Mouse (Mus musculus) T-helper 1 cell (primary cell): ENCODE measurements around the gene Lrrc4c.

Experiments used
- in situ Hi-C: fragments of 300-600 bp; cut with MboI, MseI; formaldehyde crosslinking; loops from one replicate; pipeline ENCODE4 v1.15.1; 2025; ENCODE audit warnings: high pct_unique_total_duplicates

Gene Lrrc4c

DNA sequence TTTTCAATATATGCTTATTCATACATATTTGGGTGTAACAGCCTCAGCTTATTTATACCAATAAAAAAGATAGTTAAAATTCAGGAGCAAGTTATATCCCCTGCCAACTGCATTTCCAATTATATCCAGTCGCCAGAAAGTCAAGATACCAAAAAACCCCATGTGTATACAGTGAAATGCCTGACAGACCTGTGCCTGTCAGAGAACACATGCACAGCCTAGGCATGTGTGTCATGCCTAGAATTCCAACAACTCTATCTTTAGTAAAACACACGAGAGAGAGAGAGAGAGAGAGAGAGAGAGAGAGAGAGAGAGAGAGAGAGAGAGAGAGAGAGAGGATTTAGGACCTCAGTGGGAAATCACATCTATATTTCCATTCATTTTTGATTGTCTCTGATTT lies 956.7 kb downstream of the Lrrc4c start:
- in situ Hi-C loops = no loop called here

DNA sequence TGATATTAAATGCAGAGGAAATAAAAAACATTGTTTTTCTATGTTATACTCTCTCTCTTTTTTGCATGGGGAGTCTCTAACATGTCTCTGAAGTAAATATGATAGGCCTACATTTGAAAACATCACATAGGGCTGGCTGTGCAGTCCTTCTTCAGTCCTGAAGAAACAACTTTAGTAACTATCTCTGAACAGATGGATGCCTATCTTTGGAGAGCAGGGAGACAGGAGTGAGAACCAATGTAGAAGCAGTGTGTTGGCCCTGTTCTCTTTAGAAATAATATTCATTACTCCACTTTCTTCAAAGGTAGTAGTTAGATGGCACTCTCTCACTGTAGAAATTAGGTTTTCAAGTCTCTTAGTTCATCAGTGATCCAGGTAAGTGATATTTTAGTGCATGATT lies 967.0 kb downstream of the Lrrc4c start:
- in situ Hi-C loops = no loop called here

DNA sequence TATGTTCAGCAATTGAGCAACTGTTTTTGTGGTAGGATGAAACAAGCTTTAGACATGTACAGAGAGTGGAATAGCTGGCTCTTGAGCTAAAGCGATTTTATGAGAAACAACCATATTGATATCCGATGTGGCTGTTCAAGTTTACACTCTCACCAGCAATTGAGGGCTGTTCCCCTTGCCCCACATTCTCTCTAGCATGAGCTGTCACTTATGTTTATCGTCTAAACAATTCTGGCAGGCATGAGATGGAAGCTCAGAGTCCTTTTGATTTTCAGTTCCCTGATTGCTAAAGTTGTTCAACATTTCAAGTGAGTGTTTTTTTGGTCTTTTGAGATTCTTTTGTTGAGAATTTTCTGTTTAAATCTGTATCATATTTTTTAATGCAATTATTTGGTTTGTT lies 976.2 kb downstream of the Lrrc4c start:
- in situ Hi-C loops = no loop called here

GRCm38 (mm10) chr2:97299704-97300103 lies 981.7 kb downstream of the Lrrc4c start:
- in situ Hi-C loops = no loop called here

- in situ Hi-C loops = no loop called here
These were observed 1000.0 kb downstream of the Lrrc4c start for GRCm38 (mm10) chr2:97318008-97318407.

DNA sequence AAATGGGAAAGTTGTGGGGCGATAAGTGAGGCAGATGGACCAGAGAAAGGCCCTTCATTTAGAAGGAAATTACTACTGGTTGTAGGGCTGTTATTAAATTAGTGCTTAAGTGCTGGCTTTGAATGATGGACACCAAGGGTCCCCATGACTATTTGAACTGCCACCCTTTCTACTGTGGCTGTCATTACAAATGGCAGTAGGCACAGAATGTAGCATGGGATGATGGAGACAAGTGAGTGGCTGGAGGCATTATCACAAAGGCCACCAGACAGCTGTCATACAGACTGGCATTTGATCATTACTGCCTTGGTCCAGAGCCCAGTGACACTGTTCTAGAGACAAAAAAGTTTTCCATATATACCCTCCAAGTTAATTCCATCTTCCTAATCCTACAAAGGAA lies 1000.6 kb downstream of the Lrrc4c start:
- in situ Hi-C loops = no loop called here

DNA sequence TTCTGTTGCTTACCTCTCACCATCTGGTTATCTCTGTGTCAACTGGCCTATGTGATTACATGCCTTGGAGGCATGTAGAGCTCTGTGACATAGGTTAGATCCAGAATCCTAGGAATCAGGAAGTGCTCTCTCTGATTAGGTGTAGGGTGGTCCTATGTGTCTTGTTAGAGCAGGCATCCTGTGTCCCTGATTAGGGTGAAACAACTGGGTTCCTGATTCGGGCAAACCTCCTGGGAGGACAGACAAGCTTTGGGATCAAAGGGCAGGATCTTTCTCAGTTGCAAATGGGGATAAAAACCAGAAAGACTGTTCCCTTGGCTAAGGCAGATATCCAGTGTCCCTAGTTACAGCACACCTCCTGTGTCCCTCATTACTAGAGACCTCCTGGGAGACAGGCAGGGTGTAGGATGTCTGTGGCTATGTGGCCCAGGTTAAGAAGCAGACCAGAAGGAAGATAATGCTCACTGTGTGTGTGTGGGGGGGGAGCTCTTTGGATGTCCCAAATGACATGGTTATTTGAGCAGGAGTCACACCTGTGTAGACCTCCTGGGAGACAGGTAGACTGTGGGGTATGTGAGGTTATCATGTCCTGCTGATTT lies 1014.2 kb downstream of the Lrrc4c start:
- in situ Hi-C loops = no loop called here

GRCm38 (mm10) chr2:97339627-97340026 lies 1021.7 kb downstream of the Lrrc4c start:
- in situ Hi-C loops = no loop called here

DNA sequence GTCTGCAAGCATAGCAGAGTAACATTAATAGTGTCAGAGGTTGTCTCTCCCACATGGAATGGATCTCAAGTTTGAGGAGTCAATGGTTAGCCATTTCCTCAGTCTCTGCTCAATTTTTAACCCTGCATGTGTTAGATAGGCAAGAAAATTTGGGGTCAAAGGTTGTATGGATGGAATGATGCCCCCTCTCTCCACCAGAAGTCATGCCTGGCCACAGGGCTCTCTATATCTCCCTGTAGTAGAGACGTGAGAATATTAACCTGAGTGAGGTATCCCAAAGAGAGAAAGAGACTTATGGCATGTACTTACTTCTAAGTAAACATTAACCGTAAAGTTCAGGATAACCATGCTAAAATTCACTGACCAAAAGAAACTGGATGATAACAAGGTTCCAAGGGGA lies 1043.3 kb downstream of the Lrrc4c start:
- in situ Hi-C loops = no loop called here

DNA sequence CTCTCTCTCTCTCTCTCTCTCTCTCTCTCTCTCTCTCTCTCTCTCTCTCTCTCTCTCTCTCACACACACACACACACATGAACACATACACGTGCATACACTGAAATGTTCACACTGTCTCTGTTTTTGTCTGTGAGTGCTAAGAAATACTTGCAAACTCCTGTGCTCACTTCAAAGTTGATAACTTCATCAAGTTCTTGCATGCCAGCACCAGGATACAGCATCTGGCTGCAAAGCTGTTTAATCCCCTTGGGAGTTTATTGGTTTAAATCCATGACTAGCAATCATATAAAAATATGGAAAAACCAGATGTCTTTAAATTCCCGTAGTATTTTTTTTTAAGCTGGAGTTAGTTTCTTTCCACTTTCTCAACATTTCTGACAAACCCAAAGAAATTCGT lies 1052.0 kb downstream of the Lrrc4c start:
- in situ Hi-C loops = no loop called here

- in situ Hi-C loops = no loop called here
These were observed 1073.5 kb downstream of the Lrrc4c start for GRCm38 (mm10) chr2:97391437-97391836.

GRCm38 (mm10) chr2:97391876-97392275 lies 1073.9 kb downstream of the Lrrc4c start:
- in situ Hi-C loops = no loop called here

GRCm38 (mm10) chr2:97413066-97413465 lies 1095.1 kb downstream of the Lrrc4c start:
- in situ Hi-C loops = no loop called here

- in situ Hi-C loops = no loop called here
These were observed 1096.7 kb downstream of the Lrrc4c start for GRCm38 (mm10) chr2:97414416-97415362.

GRCm38 (mm10) chr2:97434140-97434539 lies 1116.2 kb downstream of the Lrrc4c start:
- in situ Hi-C loops = no loop called here

- in situ Hi-C loops = no loop called here
These were observed 1117.6 kb downstream of the Lrrc4c start for GRCm38 (mm10) chr2:97435616-97436015.

DNA sequence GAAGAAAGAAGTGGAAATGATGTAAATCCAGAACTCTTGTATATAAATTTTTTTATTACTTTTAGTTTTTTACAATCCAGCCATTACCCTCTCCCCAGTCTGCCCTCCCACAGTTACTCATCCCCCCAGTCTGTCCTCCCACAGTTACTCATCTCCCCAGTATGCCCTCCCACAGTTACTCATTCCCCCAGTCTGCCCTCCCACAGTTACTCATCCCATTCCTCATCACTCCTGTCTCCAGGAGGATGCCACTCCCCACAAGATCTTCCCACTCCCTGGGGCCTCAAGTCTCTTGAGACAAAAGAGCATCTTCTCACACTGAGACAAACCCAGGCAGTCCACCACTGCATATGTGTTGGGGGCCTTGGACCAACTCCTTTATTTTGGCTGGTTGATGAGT lies 1119.8 kb downstream of the Lrrc4c start:
- in situ Hi-C loops = no loop called here

DNA sequence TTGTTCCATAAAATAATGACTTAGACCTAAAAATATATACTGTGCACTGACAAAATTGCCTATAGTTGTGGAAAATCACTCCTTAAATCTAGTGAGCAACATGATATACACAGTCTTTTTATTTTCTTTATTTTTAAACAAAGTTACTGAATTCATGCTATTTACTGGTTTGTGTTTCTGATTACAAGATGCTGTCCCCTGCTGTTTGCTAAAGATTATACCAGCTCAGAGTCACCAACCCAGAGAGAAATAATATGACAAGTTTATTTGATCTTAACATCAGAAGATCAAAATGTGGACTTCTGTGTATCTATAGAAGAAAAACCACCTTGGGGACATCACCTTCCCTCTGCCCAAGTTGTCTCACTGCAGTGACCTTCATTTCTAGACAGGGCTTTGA lies 1145.6 kb downstream of the Lrrc4c start:
- in situ Hi-C loops = no loop called here

DNA sequence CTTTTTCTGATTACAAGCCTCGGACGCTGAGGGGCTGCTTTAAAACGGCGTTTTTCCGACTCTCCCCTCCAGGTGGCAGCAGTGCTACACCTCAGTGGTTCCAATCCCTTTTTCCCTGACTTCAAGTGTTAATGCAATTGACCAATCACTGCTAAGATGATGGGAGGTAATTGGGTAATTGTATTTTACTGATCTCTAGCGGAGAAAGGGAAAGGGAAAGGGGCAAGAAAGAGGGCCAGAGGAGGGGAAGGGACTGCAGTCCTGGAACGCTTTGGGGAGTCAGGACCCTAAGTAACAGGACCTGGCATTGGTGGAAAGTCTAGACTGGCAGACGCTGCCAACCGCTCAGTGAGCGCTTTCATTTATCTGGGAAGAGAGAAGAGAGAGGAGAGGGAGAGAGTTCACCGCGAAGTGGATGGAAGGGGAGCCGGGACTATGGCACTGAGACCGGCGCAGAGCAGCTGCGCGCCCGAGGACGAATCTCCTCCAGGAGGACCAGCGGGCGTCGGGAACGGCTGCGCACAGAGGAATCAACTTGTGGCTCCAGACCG lies 1148.3 kb downstream of the Lrrc4c start:
- in situ Hi-C loops = no loop called here

DNA sequence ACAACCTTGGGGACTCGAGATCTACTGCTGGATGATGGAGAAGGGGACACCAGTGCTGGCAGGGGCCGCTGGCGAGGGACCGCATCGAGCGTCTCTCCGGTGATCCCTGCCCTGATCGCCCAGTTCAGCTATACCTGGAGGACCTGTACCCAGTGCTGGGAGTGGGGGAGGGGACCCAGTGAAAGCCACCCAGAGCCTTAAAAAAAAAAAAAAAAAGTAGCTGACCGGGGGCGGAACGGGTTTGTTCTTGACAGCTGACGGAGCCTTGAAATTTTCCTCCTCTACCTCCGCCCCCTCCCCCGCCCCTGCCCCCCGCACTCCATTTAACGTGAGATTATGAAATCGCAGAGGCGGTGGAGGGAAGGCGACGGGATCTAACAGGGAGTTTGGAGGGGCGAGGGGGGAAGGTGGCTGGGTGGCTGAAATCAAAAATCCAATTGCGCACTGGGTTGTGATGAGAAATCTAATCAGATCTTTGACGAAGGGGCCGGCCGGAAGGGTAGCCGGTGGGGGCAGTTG lies 1149.1 kb downstream of the Lrrc4c start:
- in situ Hi-C loops = no loop called here

GRCm38 (mm10) chr2:97467664-97468063 lies 1149.7 kb downstream of the Lrrc4c start:
- in situ Hi-C loops = no loop called here

DNA sequence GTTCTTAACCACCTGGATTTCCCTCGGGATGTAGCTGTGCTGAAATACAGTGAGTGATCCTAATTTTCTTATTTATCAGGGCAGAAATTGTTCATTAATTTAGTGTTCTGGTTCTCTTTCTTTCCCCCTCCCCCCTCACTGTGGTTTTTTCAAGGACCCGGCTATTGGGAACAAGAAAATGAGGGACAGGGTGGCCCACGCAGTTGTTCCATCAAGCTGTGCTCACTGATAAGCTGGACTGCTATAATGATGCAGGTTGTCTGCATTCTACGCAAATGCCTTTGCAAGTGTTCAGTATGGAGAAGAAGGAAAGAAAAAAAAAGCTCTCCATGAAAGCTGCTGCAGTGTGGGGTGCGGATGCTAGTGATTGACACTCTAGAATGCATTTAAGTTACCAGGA lies 1150.4 kb downstream of the Lrrc4c start:
- in situ Hi-C loops = no loop called here

DNA sequence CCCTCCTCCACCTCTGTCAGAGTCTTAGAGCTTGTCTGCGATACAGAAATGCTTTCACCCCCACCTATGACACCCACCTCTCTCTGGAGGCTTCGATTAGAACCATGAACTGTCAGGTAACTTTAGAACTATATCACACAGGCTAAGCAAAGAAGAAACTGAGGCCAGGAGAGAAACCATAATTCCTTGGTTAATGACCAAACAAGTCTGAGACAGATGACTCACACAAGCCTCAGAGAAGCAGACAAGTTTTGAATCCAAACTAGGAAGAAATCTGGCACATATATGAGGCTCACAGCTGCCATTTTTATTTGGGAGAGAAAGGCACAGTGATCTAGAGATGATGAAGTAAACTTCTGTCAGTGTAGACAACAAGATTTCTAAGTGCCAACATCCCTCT lies 1151.4 kb downstream of the Lrrc4c start:
- in situ Hi-C loops = no loop called here
